Mouse (Mus musculus) frontal cortex, adult (tissue): ENCODE results near the gene Mtcl1.
"Not testable (repeated sequence)": the region's sequence is repeated elsewhere in the genome, so short reads cannot be mapped to it uniquely, and the experiment has no call there.

Source experiments
- ATAC-seq: cut with Nextera tagmentation; 2 replicates; pipeline ENCODE4 v1.9.2; 2017; ENCODE audit warnings: mild to moderate bottlenecking, moderate library complexity, mixed read lengths; ENCODE audit not compliant: low TSS enrichment

Mtcl1 gene

GRCm38 (mm10) chr17:66448421-66449405 lies 837 bp downstream of the Mtcl1 start:
- 0 out of 2 replicates have a peak, but pooled peaks have one; percentile 2 for ATAC-seq

- no peak for ATAC-seq
These were observed 1.6 kb downstream of the Mtcl1 start for GRCm38 (mm10) chr17:66447978-66448377.

DNA sequence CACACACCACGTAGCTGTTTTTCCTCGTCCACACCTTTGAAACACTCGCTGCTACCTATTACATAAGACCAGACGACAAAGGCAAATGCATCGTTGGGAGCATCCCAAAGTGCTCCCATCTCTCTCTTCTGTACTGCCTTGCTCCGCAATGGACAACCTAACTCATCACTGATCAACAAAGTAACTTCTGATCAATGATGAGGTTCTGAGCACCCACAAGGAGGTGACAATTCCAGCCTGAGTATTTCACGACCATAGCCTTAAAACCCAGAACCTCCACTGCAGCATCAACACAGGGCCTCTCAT lies 2.6 kb downstream of the Mtcl1 start:
- ATAC-seq: no peak

DNA sequence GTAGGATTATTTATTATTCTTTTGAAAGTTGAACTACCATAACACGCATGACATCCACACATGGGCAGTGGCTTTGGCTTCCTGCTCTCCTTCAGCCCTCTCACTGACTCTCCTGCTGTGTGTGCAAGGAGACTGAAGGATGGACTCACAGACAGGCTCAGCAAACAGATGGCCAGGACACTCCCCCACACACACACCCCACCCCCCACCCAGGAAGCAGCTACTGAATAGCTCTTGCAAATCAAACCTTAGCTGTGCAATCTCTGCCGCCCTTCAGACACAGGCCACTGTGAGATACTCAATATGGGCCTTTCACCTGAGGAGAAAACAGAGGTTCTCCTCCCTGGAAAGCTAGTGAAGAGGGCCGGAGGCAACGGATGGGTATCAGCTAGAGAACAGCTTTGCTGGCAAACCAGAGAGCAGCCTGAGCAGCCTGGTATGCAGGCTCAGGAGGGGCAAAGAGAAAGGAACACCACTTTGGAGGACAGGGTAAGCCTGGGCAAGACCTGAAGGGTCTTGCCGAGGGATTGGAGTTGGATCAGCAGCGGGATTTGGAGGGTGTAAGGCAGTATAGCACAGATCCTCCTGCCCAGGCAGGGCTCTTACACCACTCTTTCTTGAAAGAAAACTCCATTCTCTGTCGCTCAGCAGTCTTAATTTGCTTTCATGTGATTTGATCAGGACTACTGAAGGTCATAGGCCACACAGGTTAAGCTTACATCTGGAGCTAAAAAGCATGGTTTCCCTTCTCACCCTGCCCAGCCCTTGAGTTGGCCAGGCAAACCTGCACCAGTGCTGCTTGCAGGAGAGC lies 3.1 kb downstream of the Mtcl1 start:
- peak; percentile 9; the same call in 1 of the 2 replicates for ATAC-seq

DNA sequence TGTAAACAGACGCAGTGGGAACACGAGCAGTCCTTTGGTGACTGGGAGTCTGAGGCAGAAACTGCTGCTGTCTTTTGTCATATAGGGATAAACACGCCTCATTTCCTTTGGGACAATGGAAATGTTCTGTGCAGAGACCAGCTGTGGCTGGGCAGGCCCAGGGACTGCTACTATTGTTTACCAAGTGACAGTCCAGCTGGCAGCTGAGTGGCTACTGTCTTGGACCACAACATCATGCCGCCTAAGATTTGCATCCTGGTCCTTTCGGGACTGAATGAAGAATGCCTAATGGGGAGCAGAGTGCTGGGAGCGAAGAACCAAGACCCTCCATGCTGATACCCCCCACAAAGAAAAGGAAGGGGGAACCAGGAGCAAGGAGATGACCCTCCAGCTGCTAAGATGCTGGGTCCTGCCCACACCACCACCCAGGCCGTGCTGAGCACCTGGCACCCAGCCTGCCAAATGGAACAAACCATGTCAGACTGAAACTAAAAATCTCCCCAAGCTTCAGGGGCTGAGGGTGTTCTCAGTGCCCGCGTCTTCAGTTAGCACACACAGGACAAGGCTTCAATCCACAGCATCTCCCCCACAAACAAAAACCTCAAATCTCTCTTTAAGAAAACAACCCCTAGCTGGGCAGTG lies 5.4 kb downstream of the Mtcl1 start:
- no peak for ATAC-seq

- ATAC-seq: no peak
These were observed 9.7 kb downstream of the Mtcl1 start for GRCm38 (mm10) chr17:66439888-66440287.

- ATAC-seq: no peak
These were observed 10.3 kb downstream of the Mtcl1 start for GRCm38 (mm10) chr17:66439051-66439753.

GRCm38 (mm10) chr17:66438137-66438536 lies 11.4 kb downstream of the Mtcl1 start:
- peak; percentile 29 for ATAC-seq

DNA sequence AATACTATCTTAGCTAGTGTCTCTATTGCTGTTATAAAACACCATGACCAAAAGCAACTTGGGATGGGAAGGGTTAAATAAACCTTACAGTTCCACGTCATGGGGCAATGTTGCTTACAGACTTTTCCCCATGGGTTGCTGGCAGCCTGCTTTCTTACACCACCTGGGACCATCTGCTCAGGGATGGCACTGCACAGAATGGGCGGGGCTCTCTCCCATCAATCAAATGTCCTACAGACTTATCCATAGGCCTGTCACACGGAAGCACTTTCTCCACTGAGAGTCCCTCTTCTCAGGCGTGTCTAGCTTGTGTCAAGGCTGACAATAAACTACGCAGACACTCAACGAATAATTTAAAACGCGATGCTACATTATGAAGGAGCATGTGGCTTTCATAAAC lies 12.7 kb downstream of the Mtcl1 start:
- ATAC-seq: peak; percentile 20; the same call in 1 of the 2 replicates

GRCm38 (mm10) chr17:66435982-66436381 lies 13.6 kb downstream of the Mtcl1 start:
- ATAC-seq: no peak

GRCm38 (mm10) chr17:66435007-66435406 lies 14.5 kb downstream of the Mtcl1 start:
- peak; percentile 42 for ATAC-seq

GRCm38 (mm10) chr17:66434566-66434965 lies 15.0 kb downstream of the Mtcl1 start:
- ATAC-seq: no peak

GRCm38 (mm10) chr17:66424601-66425000 lies 24.9 kb downstream of the Mtcl1 start:
- ATAC-seq: not testable (repeated sequence)

DNA sequence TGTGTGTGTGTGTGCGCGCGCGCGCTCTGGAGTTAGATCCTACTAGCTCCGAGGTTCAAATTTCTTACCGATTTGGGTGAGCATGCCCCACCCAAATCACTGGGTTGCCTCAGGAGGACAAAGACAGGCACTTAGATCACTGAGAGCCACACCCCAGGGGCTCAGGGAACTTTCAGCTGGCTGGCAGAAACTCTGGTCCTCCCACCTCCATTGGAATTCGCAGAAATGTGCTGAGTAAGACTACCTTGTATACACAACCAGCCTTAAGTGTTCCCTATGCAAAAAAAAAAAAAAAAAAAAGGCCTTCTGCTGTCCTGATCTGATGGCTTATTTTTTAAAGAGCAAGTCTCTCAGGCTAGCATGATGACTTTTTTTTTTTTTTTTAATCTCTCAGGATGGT lies 30.1 kb downstream of the Mtcl1 start:
- ATAC-seq: peak; percentile 29

- ATAC-seq: no peak
These were observed 31.8 kb downstream of the Mtcl1 start for GRCm38 (mm10) chr17:66417748-66418147.

DNA sequence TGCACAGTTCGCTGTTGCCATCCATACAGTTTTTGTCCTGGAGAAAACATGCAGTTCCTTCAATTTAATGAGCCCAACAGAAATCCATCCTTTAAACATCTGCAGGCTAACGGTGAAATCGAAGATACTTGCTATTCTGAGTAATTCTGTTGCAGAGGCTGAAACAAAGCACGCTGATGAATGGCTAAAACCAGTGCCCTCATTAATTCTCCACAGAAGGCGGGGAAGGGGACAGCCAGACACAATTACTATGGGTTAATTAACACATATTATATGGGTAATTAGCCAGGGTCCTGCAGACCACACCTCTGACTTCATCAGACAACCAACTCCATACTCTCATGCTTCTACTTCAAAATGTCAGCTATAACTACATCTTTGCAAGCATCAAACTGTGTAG lies 32.2 kb downstream of the Mtcl1 start:
- ATAC-seq: no peak

- ATAC-seq: no peak; the same call in 1 of the 2 replicates
These were observed 32.7 kb downstream of the Mtcl1 start for GRCm38 (mm10) chr17:66416841-66417313.

DNA sequence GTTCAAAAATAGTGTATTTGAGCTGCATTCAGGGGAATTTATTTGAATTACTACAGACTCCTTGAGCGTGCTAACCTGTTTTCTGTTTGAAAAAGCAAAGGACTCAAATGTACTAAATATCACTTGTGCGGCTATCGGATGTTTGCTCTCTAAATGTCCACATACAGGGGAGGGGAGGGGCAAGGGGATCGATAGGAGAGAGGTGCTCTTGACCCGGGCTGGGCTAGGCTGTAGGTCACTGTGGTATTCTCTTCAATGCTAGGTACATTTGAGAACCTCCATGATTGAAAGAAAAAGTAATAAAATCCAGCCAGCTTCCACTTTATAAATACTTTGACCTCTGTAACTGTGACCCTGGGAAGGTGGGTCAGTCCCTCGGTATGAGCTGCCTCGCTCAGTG lies 33.1 kb downstream of the Mtcl1 start:
- ATAC-seq: no peak

DNA sequence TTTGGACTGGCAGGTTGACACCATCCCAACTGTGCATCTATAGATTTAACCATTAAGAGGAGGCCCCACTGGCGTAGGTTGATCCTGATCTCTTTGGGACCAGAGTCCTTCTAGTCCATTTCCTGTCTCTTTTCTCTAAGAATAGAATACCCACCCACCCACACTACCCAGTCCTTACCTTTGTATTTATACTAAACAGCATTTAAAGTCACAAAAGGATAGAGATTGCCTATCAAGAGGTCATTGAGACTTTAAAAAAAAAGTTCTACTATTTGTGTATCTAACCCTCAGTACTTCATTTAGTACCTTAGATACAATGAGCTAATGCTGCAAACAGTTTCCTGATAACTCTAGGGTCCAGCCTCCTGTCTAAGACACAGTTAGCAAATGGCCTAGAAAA lies 35.2 kb downstream of the Mtcl1 start:
- ATAC-seq: no peak

DNA sequence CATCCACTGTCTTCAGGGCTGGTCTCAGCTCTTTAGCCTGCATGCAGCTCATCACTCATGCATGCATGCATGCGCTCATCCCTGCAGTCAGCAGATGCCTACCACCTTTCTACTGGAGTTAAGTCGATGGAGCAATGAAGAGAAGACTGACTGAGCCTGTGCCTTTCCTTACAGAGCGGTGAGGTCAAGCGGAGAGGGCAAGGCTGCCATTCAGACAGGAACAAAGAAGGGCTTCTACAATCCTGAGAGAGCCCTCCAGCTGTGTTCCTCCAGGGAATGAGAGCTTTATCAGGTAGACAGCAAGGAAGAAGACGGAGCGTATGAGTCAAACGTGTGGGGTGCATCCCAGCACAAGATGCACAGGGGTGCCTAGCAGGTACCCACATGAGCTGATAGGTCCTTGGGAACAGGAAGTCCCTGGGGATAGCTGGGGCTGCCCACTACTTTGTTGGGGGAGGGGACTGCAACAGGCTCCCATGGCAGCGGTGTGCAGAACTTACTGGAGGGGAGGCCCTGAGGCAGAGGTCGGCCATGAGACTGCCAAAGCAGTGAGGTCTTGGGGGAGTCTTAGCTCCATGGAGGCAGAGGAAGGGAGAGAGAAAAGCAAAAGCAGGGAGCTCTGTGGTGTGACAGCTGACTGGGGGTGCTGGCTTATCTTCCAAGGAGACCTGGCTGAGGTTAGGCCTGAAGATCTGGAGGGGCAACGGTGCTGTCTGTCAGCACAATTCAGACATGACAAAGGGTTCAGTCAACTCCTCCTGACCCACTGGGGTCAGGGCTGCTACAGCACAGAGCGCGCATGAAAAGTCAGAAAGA lies 37.2 kb downstream of the Mtcl1 start:
- no peak for ATAC-seq
